Mouse (Mus musculus) kidney, adult 2 months (tissue): ENCODE measurements around the gene Fgfr3.

Source experiments
- CTCF ChIP-seq: fragments of 200-500 bp; conservative IDR thresholded peaks from 2 replicates; pipeline ENCODE4 v1.5.1; 2011; ENCODE audit warnings: low read depth, mild to moderate bottlenecking, control low read depth, low read length, moderate library complexity, mixed read lengths; ENCODE audit not compliant: insufficient read depth, insufficient read length
- POLR2A ChIP-seq: fragments of 200-500 bp; IDR thresholded peaks from one replicate; pipeline ENCODE4 v1.6.1; 2011; ENCODE audit warnings: low read depth, low read length, control low read depth

- TF ChIP-seq CTCF = no peak
- TF ChIP-seq POLR2A = no peak
Observed at GRCm38 (mm10) chr5:33735412-33736092, 14.1 kb downstream of the Fgfr3 start.
